ENCODE assay signal across 8 mouse cellular contexts in the genomic region with DNA sequence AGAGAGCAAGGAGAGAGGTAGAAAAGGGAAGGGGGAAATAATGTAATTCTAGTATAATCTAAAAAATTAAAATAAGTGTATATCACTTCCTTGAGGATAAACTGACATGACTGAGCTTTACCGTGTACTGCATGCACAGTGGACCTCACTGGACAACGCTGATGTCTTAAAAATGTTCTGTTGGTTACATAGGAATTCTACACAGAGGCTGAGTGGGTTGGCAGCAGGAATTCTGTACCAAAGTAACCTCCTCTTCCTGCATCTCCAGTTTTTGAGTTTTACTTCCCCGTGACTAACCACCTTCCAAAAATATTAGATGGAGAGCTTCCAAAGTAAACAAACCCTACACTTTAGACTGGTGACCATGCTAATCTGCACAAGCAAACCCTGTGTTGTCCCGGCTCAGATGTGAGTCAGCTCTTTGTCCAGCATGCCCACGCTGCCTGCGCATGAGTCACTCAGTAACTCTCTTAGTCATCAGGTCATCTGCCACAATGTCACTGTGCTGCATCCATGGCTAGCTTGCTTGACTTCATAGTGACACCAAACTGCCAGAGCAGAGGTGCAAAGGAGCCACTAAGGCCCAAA.
DNase-seq lines count a peak whose midpoint lies in the region; ATAC-seq lines count a peak whose summit lies in the region.

No protein-coding gene starts in this region.

- no peaks in the 10 kb centered on the region for H3K36me3 ChIP-seq in embryonic facial prominence, embryonic 14.5 days (ENCODE audit: control insufficient read depth, insufficient read depth, low read length)
- no peaks in the 10 kb centered on the region for H3K36me3 ChIP-seq in embryonic facial prominence, embryonic 10.5 days (replicated peaks)
- no peaks in the 10 kb centered on the region for H3K36me3 ChIP-seq in megakaryocyte, embryonic 14.5 days (replicated peaks; ENCODE audit: low read length)
- no peaks in the 10 kb centered on the region for H3K36me3 ChIP-seq in stomach, embryonic 14.5 days (ENCODE audit: control insufficient read depth, insufficient read depth, low read length)

- ATAC-seq in embryonic facial prominence, embryonic 14.5 days (ENCODE audit: low read depth), result peak; percentile 15; the same call in 1 of the 2 replicates
- no peak for ATAC-seq in megakaryocyte, adult 5-6 weeks (ENCODE audit: poor library complexity, severe bottlenecking)
- ATAC-seq in stomach, embryonic 14.5 days (ENCODE audit: insufficient number of reproducible peaks, insufficient read depth, low FRiP score, low read depth), result peak; percentile 90

- H3K9ac ChIP-seq in embryonic facial prominence, embryonic 14.5 days (ENCODE audit: low read depth, low read length), result no peak overlapping the region
- no peak overlapping the region for H3K9ac ChIP-seq in stomach, embryonic 14.5 days (replicated peaks; ENCODE audit: low read depth, low read length)

- no peak overlapping the region for H3K4me3 ChIP-seq in embryonic facial prominence, embryonic 14.5 days (ENCODE audit: low read depth, low read length)
- H3K4me3 ChIP-seq in embryonic facial prominence, embryonic 10.5 days, result no peak overlapping the region
- H3K4me3 ChIP-seq in megakaryocyte, embryonic 14.5 days (replicated peaks), result peak overlapping the region; percentile 5
- no peak overlapping the region for H3K4me3 ChIP-seq in stomach, embryonic 14.5 days (ENCODE audit: low read depth, low read length)

- H3K4me1 ChIP-seq in embryonic facial prominence, embryonic 14.5 days (ENCODE audit: control insufficient read depth, insufficient read depth, low read length), result no peaks in the 10 kb centered on the region
- no peaks in the 10 kb centered on the region for H3K4me1 ChIP-seq in embryonic facial prominence, embryonic 10.5 days
- no peaks in the 10 kb centered on the region for H3K4me1 ChIP-seq in megakaryocyte, embryonic 14.5 days
- no peaks in the 10 kb centered on the region for H3K4me1 ChIP-seq in stomach, embryonic 14.5 days (ENCODE audit: control insufficient read depth, insufficient read depth, low read length)

- H3K4me2 ChIP-seq in embryonic facial prominence, embryonic 14.5 days (ENCODE audit: low read depth, low read length), result no peak overlapping the region
- H3K4me2 ChIP-seq in stomach, embryonic 14.5 days (replicated peaks; ENCODE audit: low read depth, low read length), result no peak overlapping the region

- DNase-seq in embryonic facial prominence, embryonic 14.5 days (ENCODE audit: low spot score), result peak; percentile 34
- no peak for DNase-seq in embryonic facial prominence, embryonic 10.5 days (ENCODE audit: low spot score)
- DNase-seq in frontal cortex, postnatal 36 days (ENCODE audit: low spot score in 2 of 2), result peak; percentile 45 to 52
- DNase-seq in embryo, embryonic 10 days (ENCODE audit: low spot score), result no peak
- DNase-seq in heart, adult 11 months, result no peak

- 66% methylated on average over 6 of the region's 6 CpGs for WGBS in embryonic facial prominence, embryonic 14.5 days
- 89% methylated on average over 6 of the region's 6 CpGs for WGBS in embryonic facial prominence, embryonic 10.5 days
- WGBS in stomach, embryonic 14.5 days, result 65% methylated on average over 6 of the region's 6 CpGs

- H3K27ac ChIP-seq in embryonic facial prominence, embryonic 14.5 days (replicated peaks; ENCODE audit: low read depth, low read length), result no peak overlapping the region
- no peak overlapping the region for H3K27ac ChIP-seq in embryonic facial prominence, embryonic 10.5 days (replicated peaks)
- no peak overlapping the region for H3K27ac ChIP-seq in stomach, embryonic 14.5 days (ENCODE audit: low read length)

- no peaks in the 10 kb centered on the region for H3K27me3 ChIP-seq in embryonic facial prominence, embryonic 14.5 days (replicated peaks; ENCODE audit: control insufficient read depth, insufficient read depth, low read length)
- no peaks in the 10 kb centered on the region for H3K27me3 ChIP-seq in embryonic facial prominence, embryonic 10.5 days (replicated peaks; ENCODE audit: low read depth, poor library complexity, severe bottlenecking)
- no peaks in the 10 kb centered on the region for H3K27me3 ChIP-seq in megakaryocyte, embryonic 14.5 days (replicated peaks)
- H3K27me3 ChIP-seq in stomach, embryonic 14.5 days (ENCODE audit: control insufficient read depth, insufficient read depth, low read length), result no peaks in the 10 kb centered on the region

- H3K9me3 ChIP-seq in embryonic facial prominence, embryonic 14.5 days (ENCODE audit: control insufficient read depth, low read length), result no peaks in the 10 kb centered on the region
- no peaks in the 10 kb centered on the region for H3K9me3 ChIP-seq in embryonic facial prominence, embryonic 10.5 days
- peaks cover 5% of the 10 kb centered on the region; the same call in 1 of the 2 replicates for H3K9me3 ChIP-seq in megakaryocyte, embryonic 14.5 days
- H3K9me3 ChIP-seq in stomach, embryonic 14.5 days (ENCODE audit: control insufficient read depth, low read depth, low read length), result no peaks in the 10 kb centered on the region

Comparison
In these comparisons a context has a peak if more than half of its experiments do, and no peak if none do; other contexts are left out.
1. DNase-seq: peak in embryonic facial prominence, embryonic 14.5 days (single experiment) and frontal cortex, postnatal 36 days (2 of 2); none in embryonic facial prominence, embryonic 10.5 days (single experiment), embryo, embryonic 10 days (single experiment) and heart, adult 11 months (single experiment).